Mouse (Mus musculus): ENCODE data around the gene Atxn7l1.

The Atxn7l1 gene

GRCm38 (mm10) chr12:33147497-33148267 is at the start of gene Atxn7l1:
Gene Atxn7l1, plus strand, starts transcription at chr12:33147693.
- DNase-seq (ENCODE audit: low spot score) = peak; percentile 86

DNA sequence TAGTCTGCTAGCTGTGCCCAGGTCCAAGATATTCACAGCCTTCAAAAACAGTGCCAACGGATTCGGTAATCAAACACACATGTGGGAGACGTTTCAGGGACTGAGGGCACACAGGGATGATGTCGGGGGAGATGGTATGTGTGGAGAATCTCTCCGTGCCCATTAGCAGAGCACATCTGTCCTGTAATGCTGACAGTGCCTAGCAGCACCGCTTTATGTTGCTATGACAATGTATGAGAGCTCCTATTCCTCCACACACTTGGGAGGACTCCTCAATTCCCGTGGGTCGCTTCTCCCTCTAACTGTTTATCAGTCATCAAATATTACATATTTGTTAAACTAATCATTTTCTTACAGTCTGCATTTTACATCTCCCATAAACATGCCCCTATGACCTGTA is 45.9 kb upstream of the Atxn7l1 start:
- DNase-seq (ENCODE audit: low spot score) = no peak

GRCm38 (mm10) chr12:33102342-33103115 is 45.0 kb upstream of the Atxn7l1 start:
- no peak for DNase-seq (ENCODE audit: low spot score)

- DNase-seq (ENCODE audit: low spot score) = no peak
These were observed 41.8 kb upstream of the Atxn7l1 start for GRCm38 (mm10) chr12:33105724-33106123.

- DNase-seq (ENCODE audit: low spot score) = no peak
These were observed 40.9 kb upstream of the Atxn7l1 start for GRCm38 (mm10) chr12:33106438-33107167.

DNA sequence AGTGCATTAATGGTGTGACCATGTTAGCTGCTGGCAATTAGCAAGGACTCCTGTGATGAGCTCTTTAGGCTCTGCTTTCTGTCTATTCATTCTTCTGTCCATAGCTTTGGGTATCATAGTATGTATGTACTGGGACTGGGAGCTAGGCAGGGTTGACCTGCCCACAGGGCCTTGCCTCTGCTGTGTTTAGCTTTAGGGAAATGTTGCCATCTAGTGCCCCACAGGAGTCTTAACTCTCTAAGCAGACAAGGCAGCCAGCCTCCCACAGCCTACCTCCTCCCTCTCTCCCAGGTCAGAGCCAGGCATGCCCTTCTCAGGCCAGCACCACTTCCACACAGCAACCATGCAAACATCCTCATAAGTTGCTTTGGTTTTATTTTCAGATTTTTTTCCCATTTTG is 38.0 kb upstream of the Atxn7l1 start:
- peak; percentile 34 for DNase-seq (ENCODE audit: low spot score)

DNA sequence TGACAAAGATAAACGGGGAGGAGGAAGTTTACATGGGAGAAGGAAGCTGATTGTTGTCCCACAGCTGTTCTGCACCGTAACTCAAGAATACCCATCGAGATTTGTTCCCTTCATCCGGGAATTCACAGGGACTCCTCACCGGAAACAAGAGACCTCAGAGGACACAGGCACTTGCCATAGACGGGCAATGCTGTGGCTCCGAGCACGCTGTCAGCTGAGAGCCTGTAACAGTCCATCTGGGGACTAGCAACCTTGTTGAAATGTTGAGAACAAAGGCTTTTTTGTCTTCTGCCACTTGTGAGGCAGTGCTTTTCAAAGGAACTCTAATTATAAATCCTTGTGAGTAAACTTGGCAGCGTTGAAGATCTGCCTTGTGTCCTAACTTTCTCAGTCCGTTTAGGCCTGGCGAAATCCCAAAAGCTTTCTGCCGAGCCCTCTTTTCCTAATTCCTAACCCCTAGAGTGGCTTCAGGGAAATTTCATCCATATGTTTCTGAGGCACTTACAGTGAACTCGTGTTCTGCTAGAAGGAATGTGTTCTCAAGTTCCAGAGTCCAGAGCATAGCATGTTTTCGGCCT is 36.5 kb upstream of the Atxn7l1 start:
- DNase-seq (ENCODE audit: low spot score) = peak; percentile 28

GRCm38 (mm10) chr12:33118624-33119301 is 28.7 kb upstream of the Atxn7l1 start:
- no peak for DNase-seq (ENCODE audit: low spot score)

GRCm38 (mm10) chr12:33125594-33126227 is 21.8 kb upstream of the Atxn7l1 start:
- DNase-seq (ENCODE audit: low spot score) = no peak

GRCm38 (mm10) chr12:33126243-33126642 is 21.2 kb upstream of the Atxn7l1 start:
- DNase-seq (ENCODE audit: low spot score) = no peak

DNA sequence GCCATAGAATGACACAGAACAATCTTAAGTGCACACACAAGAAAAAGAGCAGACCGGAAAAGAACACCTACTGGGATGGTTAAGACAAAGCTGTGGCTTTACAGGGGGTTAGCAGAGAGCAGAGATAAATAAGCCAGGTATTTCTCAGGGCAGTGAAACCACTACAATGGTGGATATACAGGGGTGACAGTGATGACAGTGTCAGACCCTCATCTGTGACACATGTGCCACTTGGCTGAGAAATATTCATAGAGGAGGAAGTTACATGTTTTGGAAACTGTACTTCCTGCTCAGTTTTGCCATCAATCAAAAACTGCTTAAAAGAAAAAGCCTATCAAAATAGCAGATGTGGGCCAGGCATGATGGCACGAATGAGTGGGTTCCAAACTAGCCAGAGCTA is 19.4 kb upstream of the Atxn7l1 start:
- DNase-seq (ENCODE audit: low spot score) = no peak

DNA sequence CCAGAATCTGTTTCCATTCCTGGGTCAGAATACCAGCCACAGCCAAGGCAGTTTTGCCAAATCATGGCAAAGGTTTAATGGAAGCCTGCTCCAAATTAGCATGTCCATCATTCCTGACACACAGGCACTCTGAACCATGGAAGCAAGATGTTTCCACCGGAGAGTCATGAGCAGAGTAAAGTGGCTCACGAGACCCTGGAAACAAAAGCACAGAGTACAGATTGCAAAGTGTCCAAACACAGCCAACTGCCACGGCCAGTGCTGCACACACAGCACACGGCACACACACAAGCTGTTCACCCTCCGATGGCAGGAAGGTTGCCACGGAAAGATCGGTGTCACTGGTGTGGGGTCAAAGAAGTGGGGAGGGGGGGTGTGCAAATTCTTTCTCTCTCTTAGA is 18.8 kb upstream of the Atxn7l1 start:
- DNase-seq (ENCODE audit: low spot score) = no peak

DNA sequence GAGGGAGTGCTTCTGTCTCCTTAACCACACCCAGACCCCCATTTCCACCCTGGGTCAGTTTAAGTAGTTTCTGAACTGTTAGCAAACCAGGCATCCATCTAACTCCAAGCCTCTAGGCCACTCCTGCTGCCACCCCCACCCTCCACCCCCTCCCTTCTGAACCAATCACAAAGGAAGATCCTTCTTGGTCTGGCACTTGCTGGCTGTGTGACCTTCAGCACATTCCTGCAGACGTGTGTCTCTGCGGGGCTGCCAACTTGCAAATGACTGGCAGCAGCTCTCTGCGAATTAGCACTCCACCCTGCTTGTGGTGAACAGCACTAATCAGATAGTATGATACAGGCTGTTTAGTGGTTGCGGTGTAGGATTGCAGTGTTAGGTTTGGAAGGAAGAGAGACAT is 18.1 kb upstream of the Atxn7l1 start:
- no peak for DNase-seq (ENCODE audit: low spot score)

DNA sequence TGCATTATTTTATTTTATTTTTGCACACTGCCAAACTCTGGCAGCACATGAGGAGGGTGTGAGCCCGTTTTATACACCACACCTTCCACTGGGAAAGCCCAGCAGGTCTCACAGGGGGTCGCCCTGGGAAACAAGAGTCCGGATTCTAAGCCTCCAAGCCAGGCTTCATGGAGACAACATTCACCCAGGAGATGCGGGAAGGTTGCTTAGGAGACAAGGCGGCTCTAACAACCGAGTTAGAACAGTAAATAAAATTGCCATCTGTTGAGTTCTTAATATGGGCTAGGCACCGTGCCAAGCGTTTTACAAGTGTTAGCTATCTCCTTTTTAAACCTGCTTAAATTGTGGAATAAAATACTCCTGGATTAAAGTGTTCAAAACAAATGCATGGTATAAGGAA is 17.1 kb upstream of the Atxn7l1 start:
- DNase-seq (ENCODE audit: low spot score) = no peak

DNA sequence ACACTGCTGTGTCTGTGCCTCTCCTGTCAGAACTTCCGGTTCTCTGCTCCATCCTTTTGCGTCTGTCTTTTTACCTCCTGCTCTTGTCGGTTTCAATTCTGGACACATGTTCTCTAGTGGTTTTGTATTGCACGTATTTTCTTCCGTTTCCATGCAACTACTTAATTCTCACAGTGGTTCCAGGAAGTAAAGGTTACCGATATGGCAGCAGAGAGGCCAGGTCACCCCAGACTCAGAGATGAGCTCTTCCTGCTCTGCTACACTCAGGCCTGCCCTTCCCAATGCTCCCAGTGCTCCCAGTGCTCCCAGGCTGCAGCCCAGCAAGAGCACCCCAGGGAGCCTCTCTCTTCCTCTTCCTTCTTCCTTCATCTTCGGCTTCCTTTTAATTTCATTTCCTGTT is 15.7 kb upstream of the Atxn7l1 start:
- DNase-seq (ENCODE audit: low spot score) = no peak

- no peak for DNase-seq (ENCODE audit: low spot score)
These were observed 9.6 kb upstream of the Atxn7l1 start for GRCm38 (mm10) chr12:33137857-33138256.

GRCm38 (mm10) chr12:33139083-33139482 is 8.4 kb upstream of the Atxn7l1 start:
- DNase-seq (ENCODE audit: low spot score) = no peak

- no peak for DNase-seq (ENCODE audit: low spot score)
These were observed 3.0 kb upstream of the Atxn7l1 start for GRCm38 (mm10) chr12:33144456-33144855.

GRCm38 (mm10) chr12:33146622-33147433 is 665 bp upstream of the Atxn7l1 start:
- DNase-seq (ENCODE audit: low spot score) = no peak

DNA sequence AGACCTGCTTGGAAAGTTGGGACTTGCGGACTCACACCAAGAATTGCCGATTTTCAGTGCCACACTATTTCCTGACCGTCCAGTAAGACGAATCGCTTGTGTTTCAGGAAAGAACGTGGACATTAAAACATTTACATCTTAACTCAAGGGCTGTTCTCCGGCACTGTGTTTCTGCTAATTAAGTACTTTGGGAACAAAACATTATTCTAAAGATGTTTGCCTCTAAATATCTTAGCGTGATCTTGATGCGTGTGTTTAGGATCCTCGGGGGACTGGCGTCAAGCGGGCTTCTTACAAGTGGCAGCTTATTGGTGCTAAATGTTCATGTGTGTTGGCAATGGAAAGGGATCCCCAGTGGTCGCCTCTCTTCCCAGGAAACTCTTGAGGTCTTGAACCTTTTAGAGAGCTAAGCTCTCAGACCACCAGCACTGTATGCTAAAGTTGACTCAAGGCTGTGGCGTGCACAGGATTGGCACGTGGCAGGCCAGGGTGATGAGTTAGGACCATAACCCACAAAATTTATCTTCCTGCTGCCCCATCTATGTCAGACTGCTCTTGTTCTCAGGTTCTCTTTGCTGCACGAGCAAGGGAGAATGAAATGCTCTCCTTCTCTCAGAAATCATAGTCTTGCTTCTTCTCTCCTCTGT is 2.2 kb downstream of the Atxn7l1 start:
- no peak for DNase-seq (ENCODE audit: low spot score)

Data from left cerebral cortex, adult 11 months (tissue).